Mouse (Mus musculus): Measurements from ENCODE around the gene Cntn4.

GRCm38 (mm10) chr6:106646945-106647344 is 969.5 kb downstream of the Cntn4 start:
- no peak for TF ChIP-seq GATA1 (IDR thresholded peaks at IDR 0.05; ENCODE audit: low read length)
- TF ChIP-seq TAL1 (IDR thresholded peaks at IDR 0.05; ENCODE audit: low read length), result no peak
